Comparison of ENCODE assay signal across 11 mouse cellular contexts in the genomic region with DNA sequence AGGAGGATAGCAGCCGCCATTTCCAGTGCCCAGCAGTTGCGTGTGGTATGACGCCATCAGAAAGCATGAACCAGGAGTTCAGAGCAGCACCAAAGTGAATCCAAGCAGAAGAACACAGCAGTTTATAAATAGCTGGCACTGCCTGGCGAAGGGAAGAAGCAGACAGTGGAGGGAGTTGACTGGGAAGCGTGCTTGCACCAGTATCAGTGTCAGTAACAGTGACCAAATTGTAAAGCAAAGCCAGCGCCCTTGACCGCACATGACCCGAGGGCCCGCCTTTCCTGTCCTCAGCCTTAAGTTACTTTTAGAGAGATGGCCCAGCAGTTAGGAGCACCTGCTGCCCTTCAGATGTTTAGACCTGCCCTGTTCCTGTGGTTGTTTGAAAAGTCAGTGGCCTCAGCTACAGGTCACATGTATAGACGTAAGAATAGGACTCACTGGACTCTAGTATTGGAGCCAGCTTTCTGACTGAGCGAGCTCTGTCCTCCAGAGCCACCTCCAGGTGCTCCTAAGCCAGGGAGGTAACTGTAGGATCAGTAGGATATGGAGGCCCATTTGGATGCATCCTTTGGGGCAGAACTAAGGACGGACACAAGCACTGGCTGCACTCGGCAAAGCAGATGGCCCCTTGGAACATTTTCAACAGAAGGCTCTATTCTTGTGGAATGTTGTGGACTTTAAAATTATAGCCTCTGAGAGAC.
DNase-seq lines count a peak whose midpoint lies in the region; ATAC-seq lines count a peak whose summit lies in the region.
"Had no signal": no experiment of that assay in that cellular context is flagged by ENCODE, and none has a peak within 500 bp of the region (broad histone marks: within the 10 kb centered on the region; RNA-seq: fewer than 3 reads in every experiment).

No protein-coding gene starts in this region.

- peak overlapping the region; percentile 8; the same call in 1 of the 2 replicates for H3K27ac ChIP-seq in kidney, embryonic 16.5 days (ENCODE audit: low read length)

- H3K9ac ChIP-seq in kidney, embryonic 16.5 days (replicated peaks; ENCODE audit: low read length) = no peak overlapping the region
- H3K9ac ChIP-seq: embryonic facial prominence, embryonic 15.5 days had no signal

- no peaks in the 10 kb centered on the region for H3K9me3 ChIP-seq in kidney, embryonic 16.5 days (ENCODE audit: low read length)
- H3K9me3 ChIP-seq: embryonic facial prominence, embryonic 15.5 days had no signal

- no peaks in the 10 kb centered on the region for H3K27me3 ChIP-seq in kidney, embryonic 16.5 days (ENCODE audit: insufficient read depth, low read length)
- H3K27me3 ChIP-seq: embryonic facial prominence, embryonic 15.5 days had no signal

- DNase-seq in cerebellum, adult 8-10 months = no peak
- DNase-seq in kidney, postnatal 25 days = no peak
- peak; percentile 48 to 59 for DNase-seq in cerebellum, postnatal 10 days
- peak; percentile 48 for DNase-seq in heart, postnatal 4 days
- no peak for DNase-seq in embryo, embryonic 9.5 days (ENCODE audit: extremely low spot score)
- DNase-seq: right cerebral cortex, postnatal 14 days had no signal

- peak; percentile 77 for ATAC-seq in cerebellum, adult (ENCODE audit: insufficient number of reproducible peaks, low FRiP score, low TSS enrichment)
- no peak for ATAC-seq in kidney, embryonic 16.5 days (ENCODE audit: low FRiP score, low TSS enrichment)
- ATAC-seq in erythroblast, adult 5-6 weeks (replicated peaks; ENCODE audit: low FRiP score, poor library complexity, severe bottlenecking) = no peak
- ATAC-seq: activated CD4-positive, CD25-positive, alpha-beta regulatory T cell, adult 4 months had no signal

- WGBS in kidney, embryonic 16.5 days = 60% methylated on average over 13 of the region's 13 CpGs

- peaks cover 39% of the 10 kb centered on the region for H3K4me1 ChIP-seq in kidney, embryonic 16.5 days (ENCODE audit: insufficient read depth, low read length)

- H3K4me3 ChIP-seq in kidney, embryonic 16.5 days (ENCODE audit: low read length) = no peak overlapping the region
- H3K4me3 ChIP-seq: embryonic facial prominence, embryonic 15.5 days had no signal

- no peak overlapping the region for H3K4me2 ChIP-seq in kidney, embryonic 16.5 days (replicated peaks; ENCODE audit: low read depth, low read length)
- H3K4me2 ChIP-seq: embryonic facial prominence, embryonic 15.5 days had no signal

- H3K36me3 ChIP-seq in kidney, embryonic 16.5 days (ENCODE audit: insufficient read depth, low read length) = peaks cover 30% of the 10 kb centered on the region

Comparison
In these comparisons a context has a peak if more than half of its experiments do, and no peak if none do; other contexts are left out.
1. DNase-seq: peak in cerebellum, postnatal 10 days (2 of 2) and heart, postnatal 4 days (single experiment); none in cerebellum, adult 8-10 months (single experiment), kidney, postnatal 25 days (0 of 2) and embryo, embryonic 9.5 days (single experiment).